Mouse (Mus musculus) B cell, adult 2 months (primary cell): ENCODE measurements at regions not wholly inside any gene's neighbourhood (a gene's known extent, or its start where the extent isn't known, plus 50 kb on each side); places are given as distances from the start of the nearest gene placed in this dataset.

Experiments used
- DNase-seq, 2 experiments: peaks; one replicate each; pipeline ENCODE4 v3.0.0; 2022

DNA sequence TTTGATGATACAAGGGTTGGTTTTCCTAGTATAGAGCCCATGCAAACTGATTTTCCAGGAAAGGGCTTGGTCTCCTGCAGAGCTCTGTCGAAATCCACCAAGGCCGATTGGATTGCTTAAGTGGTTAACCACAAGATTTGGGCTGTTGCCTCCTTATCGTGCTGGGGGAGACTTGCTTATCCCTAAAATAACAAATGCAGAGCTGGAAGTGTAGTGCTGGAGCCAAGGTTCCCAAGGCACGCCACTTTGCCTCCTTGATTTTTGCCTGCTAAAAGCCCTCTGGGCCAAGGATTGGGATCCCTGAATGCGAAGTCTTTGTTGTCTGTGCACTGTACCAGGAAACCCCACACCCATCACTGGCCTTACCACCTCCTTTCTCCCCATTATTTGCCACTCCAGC, 52.8 kb upstream of the Tmem178 start:
- no peak for DNase-seq

DNA sequence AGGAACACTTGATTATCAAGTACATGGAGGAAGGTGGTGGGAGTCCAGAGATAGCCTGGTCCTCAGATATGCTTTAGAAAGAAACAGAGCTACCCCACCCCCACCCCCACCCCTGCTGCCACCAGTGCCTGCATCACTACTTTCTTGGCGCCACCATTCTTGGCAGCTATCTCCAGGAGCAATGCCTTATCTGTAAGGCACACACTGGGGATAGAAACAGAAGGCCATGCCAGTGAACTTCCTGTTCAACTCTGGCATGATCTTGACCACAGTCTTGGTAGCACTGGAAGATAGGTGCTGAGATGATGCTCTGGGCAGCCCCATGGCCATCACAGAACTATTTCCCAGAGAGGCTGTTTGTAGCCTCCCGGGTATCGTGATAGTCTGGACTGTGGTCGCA, 55.3 kb upstream of the Tmem178 start:
- DNase-seq: no peak

- no peak for DNase-seq
Observed at GRCm38 (mm10) chr17:80887749-80888119, 56.7 kb upstream of the Tmem178 start.

DNA sequence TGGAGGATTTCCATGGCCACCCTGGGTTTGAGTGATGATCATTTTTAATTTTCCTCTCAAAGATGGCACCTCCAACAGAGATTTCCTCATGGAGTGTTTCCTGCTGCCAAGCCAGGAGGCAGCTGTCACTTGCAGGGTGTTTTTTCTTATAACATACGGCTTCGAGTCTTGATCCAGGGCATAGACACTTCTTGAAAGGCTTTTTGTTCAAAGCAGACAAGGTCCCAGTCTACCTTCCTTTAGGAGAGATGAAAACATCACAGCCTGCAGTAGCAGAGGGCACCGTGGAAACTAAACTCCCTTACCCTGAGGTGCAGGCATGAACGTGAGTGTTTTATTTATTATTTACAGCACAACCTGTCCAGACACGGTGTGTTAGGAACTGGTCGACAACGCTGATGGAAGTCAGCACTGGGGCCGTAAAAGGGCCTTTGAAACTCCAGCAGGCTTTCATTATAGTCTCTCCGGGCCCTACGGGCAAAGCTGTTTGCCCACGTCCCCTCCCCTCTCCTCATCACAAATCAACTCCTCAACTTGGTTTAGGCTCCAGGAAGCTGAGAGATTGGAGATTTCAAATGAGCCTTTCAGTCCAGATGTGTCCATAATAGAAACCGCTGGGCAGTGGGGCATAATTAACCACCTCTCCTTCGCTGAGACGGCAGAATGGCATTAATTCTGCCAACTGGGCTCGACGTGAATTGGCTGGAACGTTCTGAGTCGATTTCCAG, 57.2 kb upstream of the Tmem178 start:
- no peak for DNase-seq

DNA sequence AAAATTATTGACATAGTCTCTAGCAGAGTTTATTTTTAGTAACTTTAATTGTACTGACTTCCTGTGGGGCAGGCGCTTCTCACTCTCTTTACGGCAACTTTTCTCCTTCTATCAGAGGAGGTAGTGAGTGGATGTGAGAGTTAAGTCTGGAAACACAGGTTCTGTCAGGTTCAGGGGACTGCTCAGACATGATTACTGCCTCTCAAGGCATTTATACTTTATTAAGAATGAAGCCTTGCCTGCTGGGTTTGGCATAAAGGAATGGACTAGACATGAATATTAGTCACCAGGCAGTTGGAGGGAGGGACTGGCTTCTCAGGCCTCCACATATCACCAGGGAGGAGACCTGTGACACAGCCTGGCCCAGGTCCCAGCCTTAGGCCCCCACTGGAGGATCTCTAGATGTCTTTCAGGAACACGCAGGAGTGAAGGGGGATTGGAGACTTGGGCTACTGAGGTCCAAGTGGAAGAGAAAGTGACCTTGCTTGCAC, 58.2 kb upstream of the Tmem178 start:
- DNase-seq: no peak

DNA sequence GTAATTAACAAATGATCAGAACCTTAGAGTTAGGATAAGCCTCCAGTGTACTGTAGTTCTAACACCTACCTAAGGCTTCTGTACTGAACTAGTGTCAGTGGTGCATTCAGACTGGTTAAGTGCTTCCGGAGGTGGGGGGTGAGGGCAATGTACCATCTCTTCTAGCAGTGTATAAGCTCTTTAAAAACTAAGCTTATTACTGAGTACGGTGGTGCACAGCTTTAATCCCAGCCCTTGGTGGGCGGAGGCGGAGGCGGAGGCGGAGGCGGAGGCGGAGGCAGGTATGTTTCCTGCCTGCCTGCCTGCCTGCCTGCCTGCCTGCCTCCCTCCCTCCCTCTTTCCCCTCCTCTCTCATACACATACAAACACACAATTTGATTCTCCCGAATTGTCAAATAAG, 58.7 kb upstream of the Tmem178 start:
- DNase-seq: no peak

DNA sequence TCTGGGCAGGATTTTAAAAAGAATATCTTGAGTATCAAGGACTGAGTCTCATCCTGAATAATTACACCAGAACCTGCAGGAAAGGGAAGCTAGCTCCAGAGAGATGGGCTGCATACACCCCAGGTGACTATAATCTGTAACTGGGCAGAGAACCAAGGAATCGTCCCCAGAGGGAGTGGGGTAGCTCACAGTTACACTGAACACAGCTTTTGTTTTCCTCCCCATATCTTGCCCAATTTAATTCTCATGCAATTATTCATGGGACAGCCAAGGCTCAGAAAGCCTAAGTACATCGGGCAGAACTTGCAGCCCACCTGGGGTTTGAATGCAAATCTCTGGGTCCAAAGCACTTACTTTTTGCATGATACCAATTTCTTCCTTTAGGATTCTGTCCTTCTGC, 59.5 kb upstream of the Tmem178 start:
- no peak for DNase-seq

DNA sequence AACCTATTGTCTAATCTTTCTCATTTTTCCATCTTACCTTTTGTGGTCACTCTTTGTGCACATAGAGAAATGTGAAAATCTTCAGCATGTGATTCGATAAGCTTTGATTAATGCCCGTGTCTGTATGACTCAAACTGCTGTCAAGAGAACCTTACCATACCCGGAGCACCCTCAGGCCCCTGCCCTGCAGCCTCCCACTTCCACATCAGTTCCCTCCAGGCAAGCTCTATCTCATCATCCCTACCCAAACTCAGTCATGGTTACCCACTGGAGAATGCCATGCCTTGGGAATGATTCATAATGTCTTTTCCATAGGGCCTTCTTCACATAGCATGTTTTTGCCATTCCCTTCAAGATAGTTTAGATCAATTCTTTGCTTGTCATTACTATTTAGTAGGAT, 62.0 kb upstream of the Tmem178 start:
- DNase-seq: no peak

DNA sequence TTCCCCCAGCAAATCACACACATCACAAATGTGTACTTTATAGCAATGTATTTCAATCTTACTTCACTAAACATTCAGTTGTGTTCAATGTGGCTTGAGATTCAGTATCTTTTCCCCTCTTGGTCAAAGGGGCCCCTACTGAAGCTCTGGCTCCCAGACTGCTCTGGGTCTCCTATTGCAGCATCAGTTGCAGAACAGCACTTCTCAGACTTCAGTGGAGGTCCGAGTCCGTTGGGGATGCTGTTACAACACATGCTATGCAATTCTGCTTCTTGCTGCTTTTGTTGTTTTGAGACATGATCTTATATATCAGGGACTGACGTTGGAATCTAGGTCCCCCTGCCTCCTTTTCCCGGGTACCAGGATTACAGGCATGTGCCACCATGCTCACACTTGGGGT, 64.1 kb upstream of the Tmem178 start:
- no peak for DNase-seq

DNA sequence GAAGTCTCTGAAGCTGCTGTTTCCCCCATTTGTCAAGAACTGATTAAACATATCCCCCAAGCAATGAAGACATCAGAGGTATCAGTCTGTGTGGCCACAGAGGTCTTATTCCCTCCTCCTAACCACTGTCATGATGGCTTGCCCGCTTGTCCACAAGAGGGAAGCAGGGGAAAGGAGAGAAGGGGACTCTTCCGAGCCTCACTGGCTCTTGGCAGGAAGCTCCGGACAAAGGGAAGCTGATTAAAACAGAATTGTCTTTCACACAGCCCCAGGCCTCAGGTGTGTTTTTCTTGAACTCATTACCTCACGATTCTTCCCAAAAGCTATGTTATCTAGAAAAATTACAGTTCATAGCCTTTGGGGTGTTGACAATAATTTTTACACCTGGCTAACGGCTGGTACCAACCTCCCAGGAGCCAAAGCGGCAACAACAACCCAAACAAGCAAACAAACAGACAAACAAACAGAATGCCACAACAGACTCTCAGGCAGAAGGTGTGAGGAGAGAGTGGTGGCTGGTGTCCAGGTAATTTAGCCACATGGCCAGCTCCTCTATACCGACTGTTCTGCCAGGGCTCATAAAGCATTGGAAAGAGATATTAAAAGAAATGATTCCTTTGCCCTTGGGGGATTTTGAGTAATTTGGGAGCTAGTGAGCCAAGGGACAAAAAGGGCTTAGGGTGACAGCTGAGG, 68.9 kb upstream of the Tmem178 start:
- DNase-seq: no peak

DNA sequence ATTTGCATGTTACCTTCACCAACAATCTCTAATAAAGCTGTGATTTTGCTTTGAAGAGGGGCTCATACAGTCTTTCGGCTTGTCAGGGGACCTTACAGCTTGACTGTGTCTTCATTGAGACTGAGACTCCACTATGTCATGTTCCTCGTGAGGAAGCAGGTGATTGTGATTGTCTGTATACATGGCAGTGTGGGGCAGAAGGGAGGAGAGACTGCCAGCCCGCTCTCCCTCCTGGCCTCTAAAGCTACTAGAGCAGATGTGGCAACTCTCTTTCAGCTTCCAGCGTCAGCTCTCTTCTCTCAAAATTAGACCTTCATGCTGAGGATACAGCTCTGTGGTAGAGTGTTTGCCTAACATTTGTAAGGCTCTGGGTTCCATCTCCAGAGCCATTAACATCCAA, 73.5 kb upstream of the Tmem178 start:
- DNase-seq: no peak

DNA sequence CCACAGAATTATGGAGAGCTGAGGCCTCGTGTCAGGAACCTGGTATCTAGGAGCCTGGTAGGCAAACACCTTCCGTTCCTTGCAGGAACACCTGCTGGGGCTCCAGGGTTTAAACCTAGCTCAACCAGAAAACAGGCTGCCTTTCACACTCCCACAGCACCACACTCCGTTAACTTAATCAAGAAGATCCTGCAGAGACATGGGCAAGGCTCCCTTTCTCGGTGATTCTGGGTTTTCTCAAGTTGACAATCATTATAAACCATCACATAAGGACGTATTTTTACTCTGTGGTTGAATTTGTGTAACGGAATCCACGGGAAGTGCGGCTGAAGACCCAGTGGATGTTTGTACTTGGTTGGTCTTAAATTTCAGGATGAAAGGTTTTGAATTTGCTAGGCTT, 82.1 kb upstream of the Tmem178 start:
- no peak for DNase-seq

GRCm38 (mm10) chr17:80846996-80847810, 97.2 kb upstream of the Tmem178 start:
- no peak for DNase-seq

DNA sequence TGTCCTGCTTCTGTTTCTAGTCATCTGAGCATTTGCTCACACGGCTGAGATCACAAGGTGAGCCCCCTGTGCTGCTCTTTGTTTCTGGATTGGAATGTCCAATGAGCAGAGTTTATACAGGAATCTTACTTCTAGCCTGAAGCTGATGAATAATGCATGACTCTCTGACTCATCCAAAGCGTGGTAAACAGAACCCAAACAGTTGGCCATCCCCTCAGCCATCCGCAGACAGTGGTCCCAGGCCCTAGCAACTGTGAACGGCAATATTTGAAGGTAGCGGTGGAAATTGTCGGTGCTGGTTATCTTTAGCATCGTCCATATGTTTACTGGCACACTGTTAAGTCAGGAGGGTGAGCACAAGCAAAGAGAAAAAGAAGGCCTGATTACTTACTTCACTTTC, 99.1 kb upstream of the Tmem178 start:
- DNase-seq: no peak

DNA sequence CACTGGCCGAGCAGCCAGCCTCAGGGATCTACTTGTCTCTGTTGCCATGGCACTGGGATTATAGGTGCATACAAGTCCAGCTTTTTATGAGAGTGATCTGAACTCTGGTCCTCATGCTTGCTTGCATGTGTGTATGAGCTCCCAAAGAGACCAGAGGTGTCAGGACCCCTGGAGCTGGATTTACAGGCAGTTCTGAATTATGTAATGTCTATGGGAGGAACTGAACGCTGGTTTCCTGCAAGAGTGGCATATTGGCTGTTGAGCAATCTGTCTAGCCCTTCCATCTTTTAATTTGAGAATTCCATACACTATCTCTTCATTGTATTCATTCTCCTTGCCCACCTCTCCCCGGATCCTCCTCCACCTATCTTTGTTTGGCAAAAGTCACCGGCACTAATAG, 102.5 kb upstream of the Tmem178 start:
- no peak for DNase-seq

DNA sequence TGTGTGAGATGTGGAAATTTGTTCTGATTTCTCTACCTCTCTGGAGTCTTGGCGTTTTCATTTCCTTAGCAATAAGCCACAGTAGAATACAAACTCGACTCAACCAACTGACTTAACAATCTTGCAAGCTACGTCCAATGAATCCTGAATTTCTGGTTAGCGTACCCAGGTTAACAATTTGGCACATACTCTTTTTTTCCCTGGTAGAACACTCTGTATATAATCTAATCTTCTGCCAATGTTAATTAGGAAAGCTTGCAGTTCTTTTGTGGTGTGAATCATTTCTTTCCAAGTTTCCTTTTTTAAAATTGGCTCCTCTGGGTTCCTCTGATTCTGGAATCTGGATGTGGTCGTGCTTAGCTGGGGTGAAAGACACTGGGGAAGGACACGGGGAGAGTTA, 103.5 kb upstream of the Tmem178 start:
- DNase-seq: no peak

DNA sequence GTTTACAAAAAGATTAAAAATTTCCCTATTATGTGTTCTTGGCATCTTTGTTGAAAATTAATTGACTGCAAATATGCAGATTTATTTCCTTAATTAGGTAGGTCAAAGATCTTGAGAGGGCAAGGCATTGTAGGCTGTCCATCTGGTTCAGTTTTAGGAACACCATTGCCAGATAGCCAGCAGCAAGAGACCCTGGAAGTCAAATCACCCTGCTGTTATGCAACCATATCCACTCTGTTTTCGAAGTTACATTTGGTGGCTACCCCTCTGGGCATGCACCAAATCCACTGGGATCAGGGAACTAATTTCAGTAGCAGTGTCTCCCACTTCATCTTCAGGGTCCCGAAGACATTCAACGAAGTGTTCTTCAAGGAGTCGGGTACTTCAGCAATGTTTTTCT, 104.0 kb upstream of the Tmem178 start:
- DNase-seq: no peak

DNA sequence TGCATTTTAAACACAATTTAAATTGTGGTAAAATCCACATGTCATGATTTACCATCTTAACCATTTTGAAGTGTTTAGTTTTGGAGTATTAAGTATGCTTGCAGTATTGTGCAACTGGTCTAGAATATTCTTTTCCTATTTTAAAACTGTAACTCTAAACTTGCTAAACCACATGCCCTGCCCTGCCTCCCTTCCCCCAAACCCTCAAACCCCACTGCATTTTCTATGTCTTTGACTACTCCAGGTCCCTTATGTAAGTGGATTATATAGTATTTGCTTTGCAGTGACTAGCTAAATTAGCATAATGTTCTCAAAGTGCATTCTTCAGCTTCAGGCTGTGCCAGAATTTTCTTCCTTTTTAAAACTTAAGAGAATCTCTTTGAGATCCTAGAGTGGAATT, 106.4 kb upstream of the Map4k3 start:
- DNase-seq: no peak

DNA sequence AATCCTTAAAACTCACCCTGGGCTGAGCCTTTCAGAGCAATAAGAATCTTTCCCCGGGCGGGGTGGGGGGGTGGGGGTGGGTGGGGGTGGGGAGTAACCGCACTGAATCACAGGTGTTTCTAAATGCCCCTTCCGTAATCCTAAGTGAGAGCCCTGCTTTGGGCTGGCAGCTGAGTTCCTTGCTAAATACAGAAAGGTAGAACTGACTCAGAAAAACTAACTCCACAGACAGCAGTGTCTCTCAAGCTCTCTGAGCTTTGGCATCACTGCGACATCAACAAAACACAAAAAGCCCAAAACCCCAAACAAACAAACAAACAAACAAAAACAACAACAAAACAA, 105.9 kb upstream of the Map4k3 start:
- DNase-seq: no peak

DNA sequence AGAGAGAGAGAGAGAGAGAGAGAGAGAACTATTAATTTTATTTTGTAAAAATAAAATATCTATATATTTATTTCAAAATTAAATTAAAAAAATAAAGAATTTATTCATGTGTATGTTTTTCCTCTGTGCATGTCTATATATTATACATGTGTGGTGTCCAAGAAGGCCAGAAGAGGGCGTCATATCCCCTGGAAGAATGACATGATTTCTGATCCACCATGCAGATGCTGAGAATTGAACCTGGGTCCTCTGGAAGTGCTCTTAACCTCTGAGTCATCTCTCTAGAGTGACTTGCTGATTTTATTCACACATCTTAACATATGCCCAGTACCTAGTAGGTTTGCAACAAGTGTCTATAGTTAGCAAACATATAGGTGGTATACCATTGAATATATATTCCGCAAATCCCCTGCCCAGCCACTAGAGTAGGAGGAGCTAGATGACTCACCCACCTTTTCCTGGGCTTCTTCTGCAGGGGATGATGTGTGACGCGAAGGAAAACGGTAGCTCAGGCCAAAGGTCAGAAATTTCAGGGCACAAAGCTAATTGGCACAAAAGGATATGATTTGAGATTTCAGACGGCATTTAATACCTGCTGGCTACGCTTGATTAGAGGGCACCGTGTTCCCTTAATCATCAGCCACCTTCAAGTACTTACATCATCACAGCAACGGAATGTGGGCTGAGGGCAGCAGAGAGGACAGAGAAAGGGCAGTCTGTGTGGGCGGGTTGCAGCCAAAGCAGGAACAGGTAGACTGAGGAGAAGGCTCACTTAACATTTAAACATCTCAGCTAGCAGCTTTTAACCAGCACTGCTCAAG, 105.3 kb upstream of the Map4k3 start:
- no peak for DNase-seq

DNA sequence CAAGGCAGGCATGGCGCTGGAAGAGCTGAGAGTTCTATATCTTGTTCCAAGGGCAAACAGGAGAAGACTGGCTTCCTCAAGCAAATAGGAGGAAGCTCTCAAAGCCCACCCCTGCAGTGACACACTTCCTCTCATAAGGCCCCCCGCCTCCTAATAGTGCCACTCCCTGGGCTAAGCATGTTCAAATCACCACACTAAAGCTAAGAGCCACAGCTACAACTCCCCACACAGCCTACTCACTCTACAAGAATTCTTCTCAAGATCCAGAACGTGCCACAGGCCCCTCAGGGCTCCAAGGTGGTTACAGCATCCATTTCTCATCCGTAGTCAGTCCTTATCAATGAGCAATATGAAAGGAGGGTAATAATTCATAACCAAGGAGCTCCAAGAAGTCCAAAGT, 103.4 kb upstream of the Map4k3 start:
- no peak for DNase-seq

DNA sequence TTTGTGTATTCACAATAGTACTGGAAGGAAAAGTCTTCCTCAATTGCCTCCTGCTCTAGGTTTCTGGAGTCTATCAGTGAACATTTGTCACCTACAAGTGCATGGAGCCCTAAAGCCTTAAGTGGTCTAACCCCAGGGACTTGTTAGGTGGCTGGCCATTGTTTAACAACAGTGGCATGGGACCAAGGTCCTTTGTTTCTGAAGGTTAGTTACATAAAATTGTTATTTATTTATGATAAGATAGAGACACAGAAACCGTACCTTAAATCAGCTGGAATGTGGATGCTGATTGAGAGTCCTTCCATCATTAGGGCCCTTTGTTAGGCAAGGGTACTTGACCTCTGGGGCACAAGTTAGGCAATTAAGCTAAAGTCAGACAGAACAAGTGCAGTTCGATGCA, 99.6 kb upstream of the Map4k3 start:
- DNase-seq: no peak

- DNase-seq: no peak
Observed at GRCm38 (mm10) chr17:80827361-80827760, 99.1 kb upstream of the Map4k3 start.
